Mouse (Mus musculus): ENCODE measurements around the gene Ica1. TPM values are rescaled to one million over a fixed set of nuclear protein-coding genes. Genes with fewer than 3 reads are reported as not detected.

Gene Ica1
- polyA plus RNA-seq, 1 experiment from 2014 or later: 68.0 TPM

DNA sequence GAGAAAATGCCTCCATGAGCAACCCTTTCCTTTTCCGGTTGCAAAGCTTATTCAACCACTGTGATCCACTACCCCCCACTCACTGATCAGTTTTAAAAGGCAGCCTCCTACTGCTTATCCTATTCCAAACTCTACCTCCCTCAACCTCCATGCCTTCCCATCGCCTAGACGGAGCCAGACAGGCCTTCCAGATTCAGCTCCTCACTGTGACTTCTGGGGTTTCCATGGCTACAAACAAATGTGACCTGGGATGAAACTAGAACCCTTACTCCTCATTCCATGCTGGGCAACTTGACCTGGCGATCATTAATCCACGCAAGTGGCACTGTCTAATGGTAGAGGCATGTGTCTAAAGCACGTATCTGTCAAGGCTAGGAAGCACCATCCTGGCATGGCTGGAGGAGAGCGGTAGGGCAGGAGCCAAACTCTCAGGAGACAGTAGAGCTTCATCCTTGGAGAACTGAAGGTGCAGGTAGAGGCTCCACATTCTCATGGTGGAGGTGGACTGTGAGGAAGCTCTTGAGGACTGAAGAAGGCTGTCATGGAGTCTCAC, 149.5 kb downstream of the Ica1 start:
- Histone ChIP-seq H3K36me3 (replicated peaks) (no peaks in the 10 kb centered on the region), H3K27ac (no peak overlapping the region), H3K4me2 (no peak overlapping the region), H3K27me3 (replicated peaks) (no peaks in the 10 kb centered on the region), H3K4me3 (no peak overlapping the region), H3K9ac (no peak overlapping the region), H3K9me3 (no peaks in the 10 kb centered on the region), H3K4me1 (no peaks in the 10 kb centered on the region)
- ATAC-seq (replicated peaks): no peak
- 85% methylated on average over 7 of the region's 7 CpGs for WGBS

DNA sequence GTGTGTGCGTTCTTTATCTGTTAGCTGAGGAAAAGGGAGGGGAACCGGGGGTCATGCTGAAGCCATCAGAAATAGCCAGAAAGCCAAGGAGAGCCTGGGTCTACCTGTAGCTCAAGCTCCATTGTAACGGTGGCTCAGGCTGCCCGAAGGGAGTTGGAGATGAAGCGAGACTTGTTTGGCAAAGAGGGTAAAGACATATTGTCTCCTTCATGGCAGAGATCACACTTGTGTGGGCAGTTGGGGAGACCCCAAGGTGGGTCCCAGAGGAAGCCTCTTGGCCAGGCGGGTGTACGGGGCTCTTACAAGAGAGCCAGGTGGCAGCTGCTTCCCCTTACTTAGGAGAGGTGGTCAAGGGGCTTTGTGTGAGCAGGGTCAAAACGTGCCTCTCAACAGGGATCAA, 150.1 kb downstream of the Ica1 start:
- WGBS: 88% methylated on average over 8 of the region's 8 CpGs
- H3K36me3 ChIP-seq (replicated peaks): no peaks in the 10 kb centered on the region
- H3K9ac ChIP-seq: no peak overlapping the region

DNA sequence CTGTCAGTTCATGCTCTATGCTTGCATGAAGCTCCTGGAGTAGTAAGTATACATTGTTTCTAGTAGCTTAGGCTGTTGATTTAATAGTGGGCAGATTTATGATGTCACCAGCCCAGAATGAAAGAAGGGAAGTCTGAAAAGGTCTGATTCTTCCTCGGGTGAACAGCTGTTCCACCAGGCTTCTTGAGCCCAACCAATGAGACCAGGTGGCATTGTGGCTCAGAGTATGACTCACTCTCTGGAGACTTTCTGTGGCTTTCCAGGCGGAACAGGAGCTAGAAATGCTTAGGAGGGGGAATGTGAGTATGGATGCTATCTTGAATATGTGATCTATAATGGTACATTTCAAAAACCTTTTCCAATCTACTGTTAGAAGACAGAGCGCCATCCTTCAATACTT, 155.2 kb downstream of the Ica1 start:
- H3K4me2 ChIP-seq: no peak overlapping the region
- no peak for ATAC-seq (replicated peaks)
- no peaks in the 10 kb centered on the region for H3K36me3 ChIP-seq (replicated peaks)
- WGBS: 78% methylated on average over 3 of the region's 3 CpGs
- H3K9me3 ChIP-seq: no peaks in the 10 kb centered on the region
- H3K27ac ChIP-seq: no peak overlapping the region
- H3K9ac ChIP-seq: no peak overlapping the region
- no peak overlapping the region for H3K4me3 ChIP-seq
- no peaks in the 10 kb centered on the region for H3K4me1 ChIP-seq
- no peaks in the 10 kb centered on the region for H3K27me3 ChIP-seq (replicated peaks)

More for the DNA sequence above, 150.1 kb downstream of the Ica1 start:
- no peak overlapping the region for H3K4me3 ChIP-seq
- H3K27me3 ChIP-seq (replicated peaks): no peaks in the 10 kb centered on the region
- no peak for ATAC-seq (replicated peaks)
- no peaks in the 10 kb centered on the region for H3K9me3 ChIP-seq
- H3K27ac ChIP-seq: no peak overlapping the region
- H3K4me2 ChIP-seq: no peak overlapping the region
- no peaks in the 10 kb centered on the region for H3K4me1 ChIP-seq

DNA sequence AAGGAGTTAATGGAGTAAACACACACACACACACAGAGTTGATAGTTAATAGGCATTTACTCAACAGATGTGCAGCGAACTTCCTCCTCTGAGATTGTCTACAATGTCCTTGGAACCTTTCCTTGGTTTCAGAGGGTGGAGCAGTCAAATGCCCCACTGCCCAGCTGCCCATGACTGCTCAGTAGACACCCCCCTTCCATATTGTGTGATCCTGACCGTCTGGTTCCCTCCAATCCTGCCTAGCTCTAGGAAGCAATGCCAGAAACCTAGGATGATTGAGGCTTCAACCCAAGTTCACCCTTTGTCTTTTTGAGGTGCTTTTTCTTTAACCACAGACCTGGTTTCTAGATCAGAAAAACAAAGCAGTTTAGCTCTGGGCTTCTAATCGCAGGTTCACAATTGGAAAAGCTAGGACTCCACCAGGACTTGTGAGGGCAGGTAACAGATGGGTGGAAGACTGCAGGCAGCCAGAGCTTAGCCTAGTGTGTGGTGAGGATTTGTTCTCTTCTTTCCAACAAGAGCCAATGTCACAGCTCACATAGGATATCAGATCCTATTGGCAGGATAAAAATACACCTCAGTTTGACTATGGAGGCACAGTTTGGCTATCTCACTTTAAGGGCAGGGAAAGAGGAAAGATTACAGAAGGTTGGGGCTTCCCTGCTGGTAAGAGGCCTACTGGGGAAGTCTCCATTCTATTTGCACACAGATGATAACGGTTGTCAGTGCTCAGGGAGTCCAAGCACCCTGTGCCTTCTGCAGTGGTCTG, 158.5 kb downstream of the Ica1 start:
- Histone ChIP-seq H3K4me2 (no peak overlapping the region), H3K36me3 (replicated peaks) (no peaks in the 10 kb centered on the region), H3K27me3 (replicated peaks) (no peaks in the 10 kb centered on the region), H3K4me3 (no peak overlapping the region), H3K4me1 (no peaks in the 10 kb centered on the region), H3K9me3 (no peaks in the 10 kb centered on the region), H3K27ac (no peak overlapping the region), H3K9ac (no peak overlapping the region)
- WGBS: 85% methylated on average over 4 of the region's 4 CpGs
- ATAC-seq (replicated peaks): no peak

DNA sequence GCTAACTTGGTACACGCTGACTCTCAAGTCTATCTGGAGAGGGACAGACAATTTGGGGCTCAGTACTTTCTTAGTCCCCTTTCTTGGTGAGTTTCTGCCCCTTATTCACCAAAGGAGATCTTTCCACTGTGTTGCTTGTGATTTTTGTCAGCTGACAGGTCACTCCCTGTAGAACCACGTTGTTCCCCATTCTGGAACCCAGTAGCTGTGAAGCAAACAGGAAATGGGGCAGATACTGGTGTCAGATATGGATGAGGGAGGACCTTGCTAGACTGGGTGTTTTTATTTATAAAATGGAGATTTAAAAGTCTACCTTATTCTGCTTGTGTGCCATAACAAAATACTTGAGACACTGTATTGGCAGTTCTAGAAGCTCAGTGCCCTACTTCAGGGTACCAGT, 160.9 kb downstream of the Ica1 start:
- H3K9me3 ChIP-seq: no peaks in the 10 kb centered on the region
- 83% methylated on average over 2 of the region's 2 CpGs for WGBS
- no peak overlapping the region for H3K27ac ChIP-seq
- no peak overlapping the region for H3K9ac ChIP-seq
- H3K36me3 ChIP-seq (replicated peaks): no peaks in the 10 kb centered on the region
- H3K4me2 ChIP-seq: no peak overlapping the region
- no peaks in the 10 kb centered on the region for H3K27me3 ChIP-seq (replicated peaks)
- no peak overlapping the region for H3K4me3 ChIP-seq
- ATAC-seq (replicated peaks): no peak
- no peaks in the 10 kb centered on the region for H3K4me1 ChIP-seq

DNA sequence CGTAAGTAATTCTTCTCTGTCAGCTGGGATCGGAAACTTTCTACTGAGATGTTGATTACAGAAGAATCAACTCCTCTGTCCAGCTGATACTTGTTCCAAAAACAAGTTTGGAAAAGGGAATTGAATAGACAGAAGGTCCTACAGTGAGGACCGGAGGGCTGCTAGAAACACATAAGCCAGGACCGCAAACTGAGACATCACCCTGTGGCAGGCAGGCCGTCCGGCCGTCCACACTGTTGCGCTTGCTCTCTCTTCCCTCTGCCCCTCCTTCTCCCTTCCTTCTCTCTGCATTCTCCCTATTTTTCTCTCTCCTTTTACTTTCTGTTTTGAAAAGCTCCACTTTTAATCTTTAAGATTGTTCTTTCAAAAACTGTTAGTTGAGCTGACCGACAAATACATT, 186.6 kb downstream of the Ica1 start:
- no peaks in the 10 kb centered on the region for H3K27me3 ChIP-seq (replicated peaks)
- 81% methylated on average over 9 of the region's 9 CpGs for WGBS
- no peaks in the 10 kb centered on the region for H3K9me3 ChIP-seq
- no peaks in the 10 kb centered on the region for H3K4me1 ChIP-seq
- no peak overlapping the region for H3K27ac ChIP-seq
- no peak overlapping the region for H3K9ac ChIP-seq
- no peak overlapping the region for H3K4me2 ChIP-seq
- H3K36me3 ChIP-seq (replicated peaks): no peaks in the 10 kb centered on the region
- ATAC-seq (replicated peaks): no peak
- no peak overlapping the region for H3K4me3 ChIP-seq

DNA sequence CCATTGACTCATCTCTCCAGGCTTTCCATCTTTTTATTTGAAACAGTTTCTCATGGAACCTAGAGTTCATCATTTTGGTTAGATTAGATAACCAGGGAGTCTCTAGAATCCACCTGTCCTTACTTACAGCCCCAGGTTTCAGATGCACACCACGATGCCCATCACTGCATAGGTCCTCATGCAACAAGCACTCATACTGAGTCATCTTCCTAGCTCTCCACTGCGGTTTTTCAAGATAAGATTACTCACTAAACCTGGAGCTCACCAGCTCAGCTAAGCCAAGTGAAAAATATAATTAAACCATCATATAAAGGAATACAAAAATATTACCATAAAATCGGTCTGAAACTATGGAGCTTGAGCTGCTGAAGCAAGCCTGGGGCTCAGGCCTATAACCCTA, 194.4 kb downstream of the Ica1 start:
- H3K36me3 ChIP-seq (replicated peaks): no peaks in the 10 kb centered on the region
- 92% methylated on average over 3 of the region's 3 CpGs for WGBS

DNA sequence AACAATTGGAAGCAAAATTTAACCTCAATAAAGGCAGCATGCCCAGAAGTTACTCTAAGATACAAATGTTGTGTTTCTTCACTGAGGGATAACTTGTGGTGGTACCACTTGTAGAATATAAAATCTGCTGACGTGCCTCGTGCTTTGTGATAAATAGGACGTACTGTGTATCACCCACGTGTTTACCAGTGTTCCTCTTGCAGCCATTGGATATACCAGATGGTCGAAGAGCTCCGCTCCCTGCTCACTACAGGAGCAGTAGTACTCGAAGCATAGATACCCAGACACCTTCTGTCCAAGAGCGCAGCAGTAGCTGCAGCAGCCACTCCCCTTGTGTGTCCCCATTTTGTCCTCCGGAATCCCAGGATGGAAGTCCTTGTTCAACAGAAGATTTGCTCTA, 195.9 kb downstream of the Ica1 start:
- H3K9me3 ChIP-seq: no peaks in the 10 kb centered on the region
- H3K36me3 ChIP-seq (replicated peaks): no peaks in the 10 kb centered on the region
- H3K27ac ChIP-seq: no peak overlapping the region
- no peaks in the 10 kb centered on the region for H3K27me3 ChIP-seq (replicated peaks)
- H3K4me2 ChIP-seq: no peak overlapping the region
- H3K9ac ChIP-seq: no peak overlapping the region
- WGBS: 96% methylated on average over 9 of the region's 9 CpGs
- ATAC-seq (replicated peaks): no peak
- H3K4me3 ChIP-seq: no peak overlapping the region
- H3K4me1 ChIP-seq: no peaks in the 10 kb centered on the region

More for the DNA sequence above, 194.4 kb downstream of the Ica1 start:
- Histone ChIP-seq H3K9ac (no peak overlapping the region), H3K4me1 (no peaks in the 10 kb centered on the region), H3K9me3 (no peaks in the 10 kb centered on the region), H3K4me3 (no peak overlapping the region), H3K4me2 (no peak overlapping the region), H3K27me3 (replicated peaks) (no peaks in the 10 kb centered on the region), H3K27ac (no peak overlapping the region)
- no peak for ATAC-seq (replicated peaks)

Other genes with a start within 250 kb of the Ica1 start
- gene Nxph1, start 169.9 kb upstream of the Ica1 start, polyA plus RNA-seq (2015; fragmentation: Nextera tagmentation; extraction: Ambion mirVana): 75.8 and 79.2 TPM in 2 replicates

Data from midbrain, embryonic 15.5 days (tissue).